Mouse (Mus musculus) embryo, embryonic 10 days (tissue): ENCODE data around the gene Dennd5b.

Experiments
- DNase-seq: peaks from one replicate; pipeline ENCODE4 v3.0.0-alpha.2; 2015; ENCODE audit warnings: low spot score

Gene Dennd5b

GRCm38 (mm10) chr6:149100174-149101075 is 1.1 kb downstream of the Dennd5b start:
- DNase-seq: peak; percentile 81

GRCm38 (mm10) chr6:149098993-149099392 is 2.5 kb downstream of the Dennd5b start:
- DNase-seq: no peak

- no peak for DNase-seq
Observed at GRCm38 (mm10) chr6:149097276-149097675, 4.2 kb downstream of the Dennd5b start.

GRCm38 (mm10) chr6:149096233-149096632 is 5.2 kb downstream of the Dennd5b start:
- DNase-seq: no peak

- DNase-seq: no peak
Observed at GRCm38 (mm10) chr6:149095389-149095788, 6.1 kb downstream of the Dennd5b start.

DNA sequence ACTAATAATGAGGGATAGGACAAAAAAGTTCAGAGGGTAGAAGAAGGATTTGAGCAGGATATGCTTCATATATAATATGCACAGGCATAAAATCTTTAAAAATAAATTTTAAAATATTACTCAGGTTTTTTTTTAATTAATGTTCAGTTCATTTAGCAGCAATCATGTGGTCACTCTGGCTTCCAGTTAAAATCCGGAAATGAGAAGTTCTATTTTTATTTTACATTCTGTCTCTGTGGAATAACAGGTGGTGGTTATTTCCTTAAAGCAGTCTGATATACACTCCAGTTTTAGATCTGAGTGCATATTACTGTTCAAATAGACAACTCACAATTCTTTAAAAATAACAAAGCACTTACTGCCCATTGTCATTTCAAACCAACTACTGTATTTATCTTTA is 6.9 kb downstream of the Dennd5b start:
- DNase-seq: no peak

GRCm38 (mm10) chr6:149093465-149093864 is 8.0 kb downstream of the Dennd5b start:
- DNase-seq: peak; percentile 73

DNA sequence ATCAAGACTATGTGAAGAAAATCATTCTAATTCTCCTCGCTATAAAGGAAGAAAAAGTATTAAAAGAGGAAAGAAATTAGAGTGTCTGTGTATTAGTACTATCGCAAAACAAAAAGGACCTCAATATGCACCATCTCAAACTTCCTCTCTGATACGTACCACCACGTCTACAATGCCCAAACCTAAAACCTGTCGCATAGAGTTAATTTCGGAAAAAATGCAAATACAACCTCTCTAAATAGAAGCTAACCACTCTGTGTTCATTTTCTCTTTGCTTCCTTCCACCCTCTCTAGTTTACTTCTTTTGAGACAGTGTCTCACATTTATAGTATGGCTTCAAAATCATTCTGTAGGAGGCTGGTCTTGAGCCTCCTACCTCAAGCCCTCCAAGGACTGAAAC is 9.1 kb downstream of the Dennd5b start:
- DNase-seq: no peak

DNA sequence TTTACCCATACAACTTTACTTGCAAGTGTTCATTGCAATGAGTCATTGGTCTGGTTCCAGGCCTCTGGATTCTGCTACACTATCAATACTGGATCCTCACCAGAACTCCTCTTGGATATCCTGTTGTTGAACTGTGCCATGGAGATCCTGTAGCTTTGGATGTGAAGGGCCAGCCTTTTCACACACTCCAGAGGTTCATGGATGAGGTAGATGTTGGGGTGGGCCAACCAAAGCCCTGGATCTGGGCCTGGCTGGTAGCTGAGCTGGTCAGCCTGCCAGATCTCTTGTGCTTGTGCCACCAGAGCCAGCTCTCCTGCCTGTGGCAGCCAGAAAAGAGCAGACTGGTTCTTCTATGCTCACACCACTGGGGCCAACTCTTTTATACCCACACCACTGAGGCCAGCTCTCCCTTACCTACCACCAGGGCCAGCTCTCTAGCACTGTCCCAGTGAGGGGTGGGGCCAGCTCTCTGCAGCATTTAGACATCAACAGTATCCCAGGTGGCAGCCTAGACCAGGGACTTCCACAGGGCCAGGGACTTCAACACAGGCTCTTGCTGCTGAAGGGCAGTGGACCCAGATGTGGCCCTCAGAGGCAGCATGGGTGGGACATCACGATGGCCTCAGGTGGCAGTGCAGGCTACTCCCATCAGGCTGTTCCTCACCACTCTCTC is 24.2 kb downstream of the Dennd5b start:
- DNase-seq: no peak

- no peak for DNase-seq
Observed at GRCm38 (mm10) chr6:149073854-149074253, 27.6 kb downstream of the Dennd5b start.

DNA sequence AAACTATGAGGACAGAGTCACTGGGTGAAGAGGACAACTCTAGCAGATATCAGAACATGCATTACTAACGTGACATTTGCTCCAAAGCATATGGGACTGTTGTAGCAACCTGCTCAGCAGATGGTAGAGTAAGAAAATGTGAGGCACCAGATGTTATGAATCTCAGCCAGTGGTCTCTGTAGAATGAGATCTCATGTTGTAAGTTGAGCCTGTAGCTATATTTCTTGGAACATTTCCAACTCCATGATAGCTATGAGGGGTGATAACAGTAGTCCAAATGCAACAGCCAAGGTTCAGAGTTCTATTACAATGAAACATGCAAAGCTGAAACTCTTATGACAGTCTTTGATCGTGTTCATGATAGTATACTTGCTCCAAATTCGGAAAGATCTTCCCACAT is 28.6 kb downstream of the Dennd5b start:
- DNase-seq: no peak

- no peak for DNase-seq
Observed at GRCm38 (mm10) chr6:149070592-149071124, 30.8 kb downstream of the Dennd5b start.

- DNase-seq: no peak
Observed at GRCm38 (mm10) chr6:149063382-149063781, 38.1 kb downstream of the Dennd5b start.

DNA sequence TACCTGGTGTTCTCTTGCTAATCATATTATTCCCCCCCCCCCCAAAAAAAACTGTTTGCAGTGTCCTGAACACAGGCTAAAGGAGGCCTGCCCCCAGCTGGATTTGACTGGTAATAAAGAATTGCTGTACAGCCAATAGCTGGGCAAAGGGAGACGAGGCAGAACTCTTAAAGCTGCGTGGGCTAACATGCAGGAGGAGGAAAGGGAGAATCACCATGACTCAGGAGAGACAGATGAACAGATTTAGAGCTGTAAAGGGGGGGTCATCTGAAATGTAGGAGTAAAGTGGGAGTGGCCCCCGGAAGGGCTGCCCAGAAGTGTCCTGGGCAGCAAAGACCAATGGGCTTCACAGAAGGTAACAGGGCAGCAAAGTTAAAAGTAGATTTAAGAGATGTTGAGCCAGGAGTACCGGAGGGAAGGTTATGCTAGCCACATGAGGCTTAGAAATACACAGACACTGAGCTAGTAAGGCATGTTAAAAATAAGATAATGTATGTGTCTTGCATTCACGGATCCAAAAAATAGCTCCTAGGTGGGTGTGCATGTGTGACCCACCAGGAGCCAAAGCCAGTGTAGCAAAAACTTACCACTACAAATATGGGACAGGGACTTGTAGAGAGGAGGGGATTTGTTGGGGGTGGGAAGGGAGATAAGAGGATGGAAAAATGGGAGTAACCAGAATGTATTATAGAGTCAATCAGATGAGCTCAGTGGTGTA is 40.7 kb downstream of the Dennd5b start:
- DNase-seq: no peak

GRCm38 (mm10) chr6:149057947-149058391 is 43.5 kb downstream of the Dennd5b start:
- peak; percentile 35 for DNase-seq

- DNase-seq: no peak
Observed at GRCm38 (mm10) chr6:149054780-149055179, 46.7 kb downstream of the Dennd5b start.

DNA sequence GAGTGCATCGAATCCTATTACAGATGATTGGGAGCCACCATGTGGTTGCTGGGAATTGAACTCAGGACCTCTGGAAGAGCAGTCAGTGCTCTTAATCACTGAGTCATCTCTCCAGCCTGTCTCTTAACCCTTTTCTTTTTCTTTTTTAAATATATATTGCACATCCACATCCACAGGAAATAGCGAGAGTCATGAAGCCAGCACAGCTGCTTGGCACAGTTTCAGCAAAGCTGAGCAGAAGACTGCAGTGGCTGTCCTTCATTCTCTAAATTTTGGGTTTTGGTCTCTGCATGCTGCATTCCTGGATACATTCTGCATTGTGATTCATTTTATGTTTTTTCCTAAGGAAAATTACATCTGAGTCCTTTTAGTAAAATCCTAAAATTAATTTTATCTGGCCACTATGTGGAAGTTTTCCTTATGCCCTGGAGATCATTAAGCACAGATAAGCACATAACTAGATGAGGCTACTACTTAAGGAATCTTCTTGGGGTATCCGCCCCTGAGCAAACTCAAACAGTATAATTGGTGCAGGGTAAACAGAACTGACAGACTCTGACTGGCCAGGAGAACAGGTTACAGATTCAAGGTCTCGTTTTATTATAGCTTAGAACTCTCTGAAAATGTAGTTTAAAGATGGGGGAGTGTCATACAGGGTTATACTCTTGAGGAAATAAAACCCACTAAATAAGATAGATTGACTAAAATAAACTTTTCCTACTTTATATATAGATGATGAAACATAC is 50.3 kb downstream of the Dennd5b start:
- no peak for DNase-seq

DNA sequence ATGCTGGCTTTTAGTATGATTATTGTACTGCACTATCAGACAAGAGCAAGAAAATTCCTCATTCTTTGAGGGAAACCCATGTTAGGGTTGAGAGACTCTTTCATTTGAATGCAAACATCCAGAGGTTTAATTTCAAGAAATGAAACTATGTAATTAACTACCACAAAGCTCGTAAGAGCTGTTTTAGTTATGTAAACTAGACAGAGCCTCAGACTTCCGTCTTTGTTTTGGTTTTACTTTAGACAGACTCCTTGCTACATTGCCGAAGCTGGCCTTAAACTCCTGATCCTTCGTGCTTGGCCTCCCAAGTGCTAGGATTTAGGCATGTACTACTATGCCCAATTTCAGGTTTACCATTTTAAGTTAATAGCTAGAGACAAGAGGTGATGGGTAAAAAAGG is 61.4 kb downstream of the Dennd5b start:
- no peak for DNase-seq

- DNase-seq: no peak
Observed at GRCm38 (mm10) chr6:149032198-149032597, 69.3 kb downstream of the Dennd5b start.

GRCm38 (mm10) chr6:149031377-149031776 is 70.1 kb downstream of the Dennd5b start:
- DNase-seq: no peak

GRCm38 (mm10) chr6:149018431-149018830 is 83.0 kb downstream of the Dennd5b start:
- DNase-seq: no peak
